17 mouse cellular contexts compared by ENCODE assay signal in the genomic region with DNA sequence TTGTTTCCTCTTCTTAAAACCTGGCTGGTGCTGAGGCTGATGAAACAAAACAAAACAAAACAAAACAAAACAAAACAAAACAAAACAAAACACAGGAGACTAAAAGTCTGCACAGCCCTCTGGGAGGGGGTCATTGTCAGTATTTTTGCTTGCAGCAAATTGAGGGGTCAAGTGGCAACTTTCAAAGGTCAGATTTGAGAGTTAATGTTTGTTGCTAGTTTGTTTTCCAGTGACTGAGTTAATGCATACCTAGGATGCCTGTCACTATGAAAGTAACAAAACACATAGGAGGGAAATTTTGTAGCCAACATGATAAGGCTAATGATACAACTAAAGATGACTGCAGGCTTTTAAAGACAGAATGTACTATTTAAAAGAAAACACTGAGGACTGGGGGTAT. TPM values are rescaled to one million over a fixed set of nuclear protein-coding genes. Genes with fewer than 3 reads are reported as not detected.
"Had no signal": no experiment of that assay in that cellular context is flagged by ENCODE, and none has a peak within 500 bp of the region (broad histone marks: within the 10 kb centered on the region; RNA-seq: fewer than 3 reads in every experiment).

No protein-coding gene starts in this region.

- H3K4me3 ChIP-seq: neural tube, embryonic 13.5 days; neural tube, embryonic 15.5 days; stomach, embryonic 15.5 days had no signal

- H3K36me3 ChIP-seq: neural tube, embryonic 13.5 days; neural tube, embryonic 15.5 days; stomach, embryonic 15.5 days had no signal

- H3K9me3 ChIP-seq: neural tube, embryonic 13.5 days; neural tube, embryonic 15.5 days; stomach, embryonic 15.5 days had no signal

- H3K9ac ChIP-seq: neural tube, embryonic 13.5 days; neural tube, embryonic 15.5 days; stomach, embryonic 15.5 days had no signal

- H3K4me2 ChIP-seq: neural tube, embryonic 13.5 days; neural tube, embryonic 15.5 days; stomach, embryonic 15.5 days had no signal

- DNase-seq: retina, postnatal 1 day; right cerebral cortex, adult 18-20 months; right cerebral cortex, postnatal 14 days; right cerebral cortex, postnatal 25 days; right cerebral cortex, postnatal 4 days; spleen, adult 18-20 months; thymus, adult 18-20 months; thymus, adult 2 months; thymus, postnatal 14 days; thymus, postnatal 25 days; thymus, postnatal 36 days; thymus, postnatal 4 days had no signal

- H3K4me1 ChIP-seq: stomach, embryonic 15.5 days had no signal

- H3K27ac ChIP-seq: neural tube, embryonic 13.5 days; neural tube, embryonic 15.5 days; stomach, embryonic 15.5 days; stomach, postnatal 0 days had no signal

RNA-seq across cellular contexts. Expression of a gene that starts 13.6 kb away (rescaled TPM):
- polyA plus RNA-seq: stomach, embryonic 14.5 days; stomach, postnatal 0 days had no signal
